Mouse (Mus musculus) layer of hippocampus, postnatal 25 days (tissue): ENCODE measurements around the gene Zdhhc18. TPM values are rescaled to one million over a fixed set of nuclear protein-coding genes. Genes with fewer than 3 reads are reported as not detected.

ENCODE experiments used
- DNase-seq, 2 experiments: peaks; one replicate each; pipeline ENCODE4 v3.0.0; 2022; ENCODE audit warnings: mixed read lengths in 2 of 2, low spot score in 1 of 2; ENCODE audit errors: extremely low spot score in 1 of 2
- microRNA-seq, 2 experiments: library from miRNA; unstranded; fragments of <30 nt; microRNA quantifications; one replicate each; pipeline ENCODE4 v1.2.0; 2021
- total RNA-seq, 2 experiments: library from RNA; stranded (reverse); gene quantifications; 2 replicates each; pipeline ENCODE4 v1.2.3; 2021

Zdhhc18 gene
- total RNA-seq, 2 experiments from 2014 or later, result 33.6 to 39.8 TPM

GRCm38 (mm10) chr4:133567251-133567650 lies 82.7 kb downstream of the Zdhhc18 start:
- DNase-seq, result no peak

- DNase-seq, result no peak
Observed at GRCm38 (mm10) chr4:133563123-133563571, 86.8 kb downstream of the Zdhhc18 start.

- no peak for DNase-seq
Observed at GRCm38 (mm10) chr4:133561622-133562021, 88.3 kb downstream of the Zdhhc18 start.

GRCm38 (mm10) chr4:133559846-133560245 lies 90.1 kb downstream of the Zdhhc18 start:
- DNase-seq, result no peak

GRCm38 (mm10) chr4:133557041-133557717 lies 92.8 kb downstream of the Zdhhc18 start:
- no peak for DNase-seq

Small RNAs within 50 kb of the gene (microRNA-seq; reads per million reads assigned to microRNA genes)
- gene Gm23158, result 0 reads per million in 2 experiments

Other genes starting within 250 kb of the Zdhhc18 start
- gene Tent5b, start 170.0 kb downstream of the Zdhhc18 start, total RNA-seq, result not detected
- gene Trnp1, start 151.6 kb downstream of the Zdhhc18 start, total RNA-seq, result 100 to 1,000 TPM; 183 to 201 TPM
- not detected for gene Kdf1, start 131.2 kb downstream of the Zdhhc18 start, total RNA-seq
- 100 to 1,000 TPM; 117 TPM for gene Nudc, start 104.2 kb downstream of the Zdhhc18 start, total RNA-seq
- gene Nr0b2, start 96.8 kb downstream of the Zdhhc18 start, total RNA-seq, result not detected
- 1 to 10 TPM; 8.2 to 9.5 TPM for gene Gpatch3, start 75.4 kb downstream of the Zdhhc18 start, total RNA-seq
- gene Gpn2, start 65.8 kb downstream of the Zdhhc18 start, total RNA-seq, result 10 to 100 TPM; 10.0 to 10.2 TPM
- gene Sfn, start 48.0 kb downstream of the Zdhhc18 start, total RNA-seq, result 1 to 10 TPM; 1.5 to 1.9 TPM
- gene Pigv, start 22.5 kb upstream of the Zdhhc18 start, total RNA-seq, result 1 to 10 TPM; 7.9 to 9.6 TPM
- gene Arid1a, start 106.6 kb upstream of the Zdhhc18 start, total RNA-seq, result 10 to 100 TPM; 68.5 to 88.4 TPM
- gene Rps6ka1, start 237.6 kb upstream of the Zdhhc18 start, total RNA-seq, result 10 to 100 TPM; 11.4 to 12.7 TPM